Mouse (Mus musculus) monocyte, adult 5-6 weeks (primary cell): ENCODE data around the gene Ces2g. TPM values are rescaled to one million over a fixed set of nuclear protein-coding genes. Genes with fewer than 3 reads are reported as not detected.

Experiments
- ATAC-seq: fragments of 153-309, 156-312 bp; replicated peaks from 2 replicates; pipeline ENCODE4 v1.8.0; 2017; ENCODE audit warnings: mild to moderate bottlenecking; ENCODE audit not compliant: low TSS enrichment, insufficient number of reproducible peaks, severe bottlenecking, poor library complexity, low FRiP score
- total RNA-seq: library from RNA; stranded (forward); fragments of 200-1000, 200-491, 200-594 nt; gene quantifications from 3 replicates; pipeline ENCODE4 v1.2.3, GENCODE M21; 2017

The Ces2g gene
- not detected in 3 replicates for total RNA-seq

GRCm38 (mm10) chr8:104961537-104961961 lies at the start of gene Ces2g:
Gene Ces2g, plus strand, starts transcription at chr8:104961718.
- ATAC-seq, result no peak

- ATAC-seq, result no peak
These were observed 35.4 kb upstream of the Ces2g start, which contains the start of gene Ces2e for GRCm38 (mm10) chr8:104925972-104926596. Gene Ces2e, plus strand, starts transcription at chr8:104926260.

- ATAC-seq, result no peak
These were observed 34.2 kb upstream of the Ces2g start for GRCm38 (mm10) chr8:104927301-104927700.

GRCm38 (mm10) chr8:104944665-104945064 lies 16.9 kb upstream of the Ces2g start:
- ATAC-seq, result no peak

- ATAC-seq, result no peak
These were observed 14.5 kb upstream of the Ces2g start, which contains the start of gene Ces2f for GRCm38 (mm10) chr8:104947056-104947455. Gene Ces2f, plus strand, starts transcription at chr8:104947356.

- no peak for ATAC-seq
These were observed 12.5 kb upstream of the Ces2g start for GRCm38 (mm10) chr8:104949031-104949430.

GRCm38 (mm10) chr8:104962229-104962901 lies 847 bp downstream of the Ces2g start:
- ATAC-seq, result no peak

GRCm38 (mm10) chr8:104963375-104963894 lies 1.9 kb downstream of the Ces2g start:
- ATAC-seq, result no peak

- no peak for ATAC-seq
These were observed 22.6 kb downstream of the Ces2g start for GRCm38 (mm10) chr8:104984126-104984525.

- no peak for ATAC-seq
These were observed 23.4 kb downstream of the Ces2g start for GRCm38 (mm10) chr8:104984942-104985341.

GRCm38 (mm10) chr8:104998191-104998590 lies 36.7 kb downstream of the Ces2g start:
- ATAC-seq, result no peak

- ATAC-seq, result no peak
These were observed 37.7 kb downstream of the Ces2g start for GRCm38 (mm10) chr8:104999183-104999582.

GRCm38 (mm10) chr8:105000586-105000985 lies 39.1 kb downstream of the Ces2g start, which contains the start of gene Ces2h:
Gene Ces2h, plus strand, starts transcription at chr8:105000853.
- ATAC-seq, result no peak

GRCm38 (mm10) chr8:105010000-105010399 lies 48.5 kb downstream of the Ces2g start:
- no peak for ATAC-seq

GRCm38 (mm10) chr8:105011136-105011535 lies 49.6 kb downstream of the Ces2g start:
- ATAC-seq, result no peak

- no peak for ATAC-seq
These were observed 52.9 kb downstream of the Ces2g start for GRCm38 (mm10) chr8:105014391-105014790.
